Comparison of ENCODE assay signal across 9 mouse cellular contexts in the genomic region with DNA sequence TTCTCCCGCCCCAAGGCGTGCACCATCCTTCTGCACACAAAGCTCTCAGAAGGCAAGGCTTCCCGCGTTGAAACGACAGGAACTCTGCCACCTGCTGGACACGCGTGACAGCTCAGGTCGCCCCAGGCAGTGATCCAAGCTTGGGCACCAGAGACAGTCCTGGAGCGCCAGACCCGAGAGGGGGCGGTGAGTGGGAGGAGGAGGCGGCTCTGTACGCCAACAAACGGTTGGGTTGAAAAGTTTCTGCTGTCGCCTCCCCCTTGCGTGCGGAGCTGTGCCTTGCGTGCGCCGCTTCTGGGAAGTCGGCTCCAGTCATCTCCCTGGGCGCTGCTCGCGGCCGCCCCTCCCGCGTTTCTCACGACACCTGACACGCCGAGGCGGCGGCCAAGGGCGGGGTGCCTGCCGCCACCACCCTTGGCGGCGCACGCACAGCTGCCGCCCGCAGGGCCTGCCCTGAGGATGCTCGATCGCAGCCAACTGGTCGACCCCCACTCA. TPM values are rescaled to one million over a fixed set of nuclear protein-coding genes. Genes with fewer than 3 reads are reported as not detected.
DNase-seq lines count a peak whose midpoint lies in the region; ATAC-seq and TF ChIP-seq lines count a peak whose summit lies in the region.
"Had no signal": no experiment of that assay in that cellular context is flagged by ENCODE, and none has a peak within 500 bp of the region (broad histone marks: within the 10 kb centered on the region; RNA-seq: fewer than 3 reads in every experiment).

No protein-coding gene starts in this region.

- H3K4me2 ChIP-seq in lung, embryonic 14.5 days = peak overlapping the region; percentile 91

- no peaks in the 10 kb centered on the region for H3K9me3 ChIP-seq in lung, embryonic 14.5 days (ENCODE audit: low read depth, low read length)

- DNase-seq in ES-CJ7 (ENCODE audit: low read depth, low spot score) = peak; percentile 97
- DNase-seq in cerebellum, adult 11-12 months = peak; percentile 60
- DNase-seq in forelimb bud, embryonic 11.5 days (ENCODE audit: low read depth, low spot score) = peak; percentile 95
- peak; percentile 68 to 85 for DNase-seq in layer of hippocampus, adult 8-10 months (ENCODE audit: low spot score in 2 of 2)
- peak; percentile 96 for DNase-seq in lung, embryonic 14.5 days
- peak; percentile 78 to 81 for DNase-seq in thymus, adult 18-20 months

- no peak for TF ChIP-seq POLR2A in olfactory bulb, adult 2 months (IDR thresholded peaks at IDR 0.05; ENCODE audit: insufficient read depth, low read depth, low read length)

- peak overlapping the region; percentile 31 for H3K9ac ChIP-seq in lung, embryonic 14.5 days

- peak; percentile 74 to 89 for ATAC-seq in hematopoietic stem cell, adult 5-6 weeks (replicated peaks in 1 of 2; ENCODE audit: insufficient read depth in 1 of 2, low FRiP score in 2 of 2, low TSS enrichment in 1 of 2, low read depth in 1 of 2, poor library complexity in 2 of 2, severe bottlenecking in 2 of 2)
- peak; percentile 85 for ATAC-seq in lung, embryonic 14.5 days (ENCODE audit: insufficient read depth)

- H3K4me3 ChIP-seq in lung, embryonic 14.5 days (ENCODE audit: low read depth, low read length) = peak overlapping the region; percentile 47
- H3K4me3 ChIP-seq in olfactory bulb, adult 2 months (ENCODE audit: insufficient read depth, low read depth, low read length) = peak overlapping the region; percentile 41

- H3K4me1 ChIP-seq in lung, embryonic 14.5 days (ENCODE audit: insufficient read depth) = peaks cover 22% of the 10 kb centered on the region; the same call in 1 of the 2 replicates
- peaks cover 31% of the 10 kb centered on the region for H3K4me1 ChIP-seq in olfactory bulb, adult 2 months (ENCODE audit: control insufficient read depth, insufficient read depth, low read length)

- H3K27ac ChIP-seq in lung, embryonic 14.5 days (ENCODE audit: low read depth) = no peak overlapping the region
- no peak overlapping the region for H3K27ac ChIP-seq in olfactory bulb, adult 2 months (ENCODE audit: insufficient read depth, low read depth, low read length)
- H3K27ac ChIP-seq: macrophage had no signal

- under 1% methylated on average over 42 of the region's 42 CpGs for WGBS in lung, embryonic 14.5 days
- 1% methylated on average over 42 of the region's 42 CpGs for WGBS in olfactory bulb, adult 2 months

- no peaks in the 10 kb centered on the region for H3K36me3 ChIP-seq in lung, embryonic 14.5 days (ENCODE audit: insufficient read depth)

- peaks cover 45% of the 10 kb centered on the region for H3K27me3 ChIP-seq in lung, embryonic 14.5 days (ENCODE audit: insufficient read depth, low read length)

- TF ChIP-seq CTCF in lung, embryonic 14.5 days (IDR thresholded peaks at IDR 0.05; ENCODE audit: low read depth) = peak; percentile 93
- peak; percentile 87 for TF ChIP-seq CTCF in olfactory bulb, adult 2 months (IDR thresholded peaks at IDR 0.05; ENCODE audit: insufficient read depth, low read depth, low read length)

RNA-seq across cellular contexts. Expression of a gene that starts 0.8 kb away (rescaled TPM):
- total RNA-seq in hematopoietic stem cell, adult 5-6 weeks (2017) = 0.69 TPM in 1 of 2 replicates, not detected in the other
- total RNA-seq in layer of hippocampus, adult 8-10 months (2022) = 1 to 10 TPM; 3.0 to 3.6 (median 3.4) TPM
- polyA plus RNA-seq in lung, embryonic 14.5 days (2014; fragmentation: Nextera tagmentation; extraction: Ambion mirVana) = 1.9 and 2.0 TPM in 2 replicates
- polyA plus RNA-seq in olfactory bulb, adult 2 months (2012; ENCODE audit: insufficient read depth, insufficient read length, low replicate concordance, missing spikeins) = not detected in 2 replicates
